Mouse (Mus musculus) liver, postnatal 0 days (tissue): ENCODE results near the gene 1700025G04Rik.

ENCODE experiments used
- CTCF ChIP-seq: sonication (generic); IDR thresholded peaks from 2 replicates; pipeline ENCODE4 v1.5.1; 2016; ENCODE audit warnings: antibody characterized with exemption, low read depth
- EP300 ChIP-seq: IDR thresholded peaks from 2 replicates; pipeline ENCODE4 v1.6.1; 2016; ENCODE audit warnings: antibody characterized with exemption, low read depth, mild to moderate bottlenecking

GRCm38 (mm10) chr1:152020812-152021211, 69.1 kb downstream of the 1700025G04Rik start:
- TF ChIP-seq CTCF (no peak), EP300 (no peak)
